Mouse (Mus musculus) WW6 (cell line): Measurements from ENCODE around the gene Gm29735.
"Not testable (repeated sequence)": the region's sequence is repeated elsewhere in the genome, so short reads cannot be mapped to it uniquely, and the experiment has no call there.

ENCODE experiments used
- DNase-seq: peaks from one replicate; pipeline ENCODE4 v3.0.0-alpha.2; 2013; ENCODE audit warnings: low read depth, low spot score

The Gm29735 gene

DNA sequence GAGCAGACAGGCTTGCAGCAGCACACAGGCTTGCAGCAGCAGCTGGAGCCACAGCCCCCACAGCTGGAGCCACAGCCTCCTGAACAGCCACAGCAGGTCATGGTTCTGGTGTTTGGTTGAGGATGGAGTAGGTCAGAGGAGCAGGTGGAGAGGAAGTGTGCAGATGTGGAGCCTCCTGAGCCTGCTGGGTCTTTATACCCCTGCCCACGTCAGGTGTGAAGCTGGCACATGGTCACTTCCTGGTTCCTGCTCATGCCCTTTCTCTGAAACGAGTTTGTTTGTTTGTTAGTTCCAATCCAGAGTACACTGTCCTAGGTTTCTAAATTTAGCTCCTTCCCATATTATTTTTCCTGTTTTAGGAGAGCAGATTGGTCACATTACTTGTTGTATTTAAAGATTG, at the start of gene Gm29735:
Gm29735 (minus strand) TSS at position 101 of the 400 bp plus-strand sequence.
- not testable (repeated sequence) for DNase-seq

DNA sequence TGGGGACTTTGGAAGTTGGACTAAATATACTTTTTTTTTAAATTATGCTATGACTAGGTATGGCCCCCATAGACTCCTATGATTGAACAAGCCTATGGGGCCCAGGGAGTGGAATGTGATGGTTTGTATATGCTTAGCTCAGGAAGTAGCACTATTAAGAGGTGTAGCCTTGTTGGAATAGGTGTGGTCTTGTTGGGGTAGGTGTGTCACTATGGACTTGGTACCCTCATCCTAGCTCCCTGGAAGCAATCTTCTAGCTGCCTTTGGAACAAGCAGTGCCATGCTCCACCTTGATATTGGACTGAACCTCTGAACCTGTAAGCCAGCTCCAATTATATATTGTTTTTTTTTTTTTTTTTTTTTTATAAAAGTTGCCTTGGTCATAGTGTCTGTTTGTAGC, 48.6 kb upstream of the Gm29735 start:
- no peak for DNase-seq

DNA sequence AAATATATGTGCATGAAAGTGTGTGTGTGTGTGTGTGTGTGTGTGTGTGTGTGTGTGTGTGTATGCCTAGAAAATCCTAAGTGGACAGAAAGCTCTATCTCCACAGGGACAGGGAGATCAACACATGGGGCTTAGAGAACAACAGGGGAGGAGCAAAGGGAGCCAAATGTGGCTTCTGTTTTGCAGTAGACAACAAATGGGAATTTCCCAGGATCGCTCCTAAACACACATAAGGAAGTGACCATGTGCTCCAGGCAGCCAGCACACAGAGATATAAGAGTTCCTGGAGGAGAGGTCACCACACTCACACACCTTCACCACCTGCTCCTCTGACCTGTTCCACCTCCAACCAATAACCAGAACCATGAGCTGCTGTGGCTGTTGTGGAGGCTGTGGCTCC, 44.2 kb upstream of the Gm29735 start, which contains the start of gene Krtap5-3:
Krtap5-3 (plus strand) TSS at position 301 of the 400 bp plus-strand sequence.
- no peak for DNase-seq

DNA sequence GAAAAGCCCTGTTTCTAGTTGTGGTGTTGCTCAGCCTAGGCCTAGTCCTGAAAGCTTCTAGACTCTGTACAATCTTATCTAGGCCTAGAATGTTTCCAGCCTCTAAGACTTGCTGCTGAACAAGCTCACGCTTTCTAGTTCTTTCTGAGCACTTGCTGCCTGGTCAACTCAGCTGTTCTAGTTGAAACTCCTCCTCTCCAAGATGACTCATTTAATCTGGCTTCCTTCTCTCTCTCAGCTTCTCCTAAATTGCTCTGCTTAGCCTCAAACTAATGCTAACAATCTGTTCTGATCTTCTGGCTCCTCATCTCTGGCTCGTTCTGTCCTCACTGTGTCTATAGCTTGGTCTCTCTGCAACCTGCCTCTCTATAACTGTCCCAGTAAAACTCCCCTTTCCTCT, 41.8 kb upstream of the Gm29735 start:
- DNase-seq = no peak

GRCm38 (mm10) chr7:142190289-142190688, 33.4 kb upstream of the Gm29735 start, which contains the start of gene Gm10153:
Gene Gm10153, minus strand, starts transcription at chr7:142190389.
- no peak for DNase-seq

GRCm38 (mm10) chr7:142188156-142188555, 31.2 kb upstream of the Gm29735 start:
- no peak for DNase-seq

- DNase-seq = no peak
Measured at GRCm38 (mm10) chr7:142181021-142181420, 24.1 kb upstream of the Gm29735 start.

DNA sequence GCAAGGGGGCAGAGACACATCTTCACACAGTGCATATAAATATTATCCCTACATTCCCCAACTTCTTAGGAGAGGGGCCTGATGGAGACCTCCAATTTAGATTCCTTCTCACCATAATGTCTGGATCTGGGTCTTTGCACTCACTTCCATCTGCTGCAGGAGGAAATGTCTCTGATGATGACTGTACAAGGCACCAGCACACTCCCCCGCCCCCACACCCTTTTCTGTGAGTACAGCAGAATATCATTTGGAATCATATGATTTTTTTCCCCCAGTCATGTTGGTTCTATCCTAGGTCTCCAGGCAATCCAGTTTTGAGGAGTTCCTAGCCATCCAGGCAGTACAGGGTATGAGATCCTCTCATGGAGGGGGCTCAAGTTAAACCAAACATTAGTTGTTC, 21.8 kb upstream of the Gm29735 start:
- DNase-seq = no peak

- DNase-seq = not testable (repeated sequence)
Measured at GRCm38 (mm10) chr7:142175905-142176304, 19.0 kb upstream of the Gm29735 start, which contains the start of gene Krtap5-2. Gene Krtap5-2, minus strand, starts transcription at chr7:142176005.

GRCm38 (mm10) chr7:142169836-142170235, 12.9 kb upstream of the Gm29735 start:
- DNase-seq = peak; percentile 11

- not testable (repeated sequence) for DNase-seq
Measured at GRCm38 (mm10) chr7:142165639-142166038, 8.7 kb upstream of the Gm29735 start, which contains the start of gene Gm4553. Gene Gm4553, minus strand, starts transcription at chr7:142165739.

- no peak for DNase-seq
Measured at GRCm38 (mm10) chr7:142159366-142159765, 2.5 kb upstream of the Gm29735 start.

- no peak for DNase-seq
Measured at GRCm38 (mm10) chr7:142155308-142155707, 1.6 kb downstream of the Gm29735 start.

GRCm38 (mm10) chr7:142152191-142152590, 4.7 kb downstream of the Gm29735 start:
- no peak for DNase-seq

- no peak for DNase-seq
Measured at GRCm38 (mm10) chr7:142148633-142149032, 8.3 kb downstream of the Gm29735 start.

DNA sequence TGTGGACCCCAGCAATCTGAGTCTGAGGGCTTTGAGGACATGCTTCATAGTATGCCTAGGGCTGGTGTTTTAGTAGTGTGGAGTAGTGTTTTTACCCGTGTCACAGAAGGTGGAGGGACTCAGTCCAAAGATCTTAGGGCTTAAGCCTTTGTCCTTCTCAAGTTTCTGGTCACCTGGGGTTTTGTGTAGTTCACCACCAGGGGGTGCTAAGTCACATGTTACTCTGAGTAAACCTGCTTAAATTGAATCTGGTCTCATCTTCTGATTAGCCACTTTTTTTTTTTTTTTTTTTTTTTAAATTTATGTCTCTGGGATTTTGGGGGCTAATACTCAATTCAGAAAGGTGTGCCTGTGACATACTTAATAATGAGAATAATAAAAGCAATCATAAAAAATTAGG, 10.9 kb downstream of the Gm29735 start:
- DNase-seq = peak; percentile 24

GRCm38 (mm10) chr7:142145413-142145940, 11.4 kb downstream of the Gm29735 start:
- no peak for DNase-seq

DNA sequence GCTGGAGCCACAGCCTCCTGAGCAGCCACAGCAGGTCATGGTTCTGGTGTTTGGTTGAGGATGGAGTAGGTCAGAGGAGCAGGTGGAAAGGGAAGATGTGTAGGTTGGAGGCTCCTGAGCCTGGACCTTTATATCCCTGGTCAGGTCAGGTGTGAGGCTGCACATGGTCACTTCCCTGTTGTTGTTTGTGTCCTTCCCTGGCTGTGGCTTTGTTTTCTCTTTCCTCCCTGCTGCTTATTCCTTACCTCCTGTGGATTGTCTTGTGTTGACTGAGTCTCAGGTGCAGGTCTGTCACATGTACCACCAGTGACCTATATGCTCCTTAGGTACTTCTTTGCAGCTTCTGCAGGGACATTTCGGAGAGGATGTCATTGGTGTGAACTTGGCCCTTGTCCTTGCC, 12.4 kb downstream of the Gm29735 start, which contains the start of gene Gm45337:
Gm45337 (minus strand) TSS at position 101 of the 400 bp plus-strand sequence.
- no peak for DNase-seq

- not testable (repeated sequence) for DNase-seq
Measured at GRCm38 (mm10) chr7:142143506-142144010, 13.4 kb downstream of the Gm29735 start.

GRCm38 (mm10) chr7:142140696-142141095, 16.2 kb downstream of the Gm29735 start:
- DNase-seq = no peak

DNA sequence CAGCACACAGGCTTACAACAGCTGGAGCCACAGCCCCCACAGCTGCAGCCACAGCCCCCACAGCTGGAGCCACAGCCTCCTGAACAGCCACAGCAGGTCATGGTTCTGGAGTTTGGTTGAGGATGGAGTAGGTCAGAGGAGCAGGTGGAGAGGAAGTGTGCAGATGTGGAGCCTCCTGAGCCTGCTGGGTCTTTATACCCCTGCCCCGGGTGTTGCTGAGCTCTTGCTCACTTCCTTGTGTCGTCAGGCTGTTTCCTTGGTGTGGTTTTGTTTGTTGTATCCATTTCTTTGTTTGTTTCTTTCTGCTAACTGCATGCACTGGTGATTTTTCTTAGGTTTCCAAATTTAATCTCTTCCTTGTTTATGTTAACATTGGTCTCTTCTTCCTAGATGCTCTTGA, 21.0 kb downstream of the Gm29735 start, which contains the start of gene Gm39115:
Gm39115 (minus strand) TSS at position 101 of the 400 bp plus-strand sequence.
- DNase-seq = not testable (repeated sequence)

GRCm38 (mm10) chr7:142134206-142134995, 22.5 kb downstream of the Gm29735 start:
- DNase-seq = no peak
